Mouse (Mus musculus) megakaryocyte, embryonic 14.5 days (primary cell): ENCODE data around the gene Aatf. TPM values are rescaled to one million over a fixed set of nuclear protein-coding genes. Genes with fewer than 3 reads are reported as not detected.

Experiments used
- H3K27me3 ChIP-seq: replicated peaks from 2 replicates; pipeline ENCODE3; 2012; ENCODE audit warnings: inconsistent platforms
- H3K36me3 ChIP-seq: replicated peaks from 2 replicates; pipeline ENCODE3; 2012; ENCODE audit warnings: low read length, inconsistent platforms, mixed read lengths
- H3K4me1 ChIP-seq: 2 replicates; pipeline ENCODE4 v1.6.1; 2012; ENCODE audit warnings: inconsistent platforms
- H3K4me3 ChIP-seq: replicated peaks from 2 replicates; pipeline ENCODE3; 2012; ENCODE audit warnings: moderate library complexity, mild to moderate bottlenecking, inconsistent platforms
- H3K9me3 ChIP-seq: 2 replicates; pipeline ENCODE4 v1.6.1; 2012; ENCODE audit warnings: inconsistent platforms
- FLI1 ChIP-seq: IDR thresholded peaks from 2 replicates; pipeline ENCODE4 v1.6.1; 2012; ENCODE audit warnings: low read length, inconsistent platforms, mixed read lengths
- GATA1 ChIP-seq: IDR thresholded peaks from 3 replicates; pipeline ENCODE4 v1.6.1; 2012; ENCODE audit warnings: mixed read lengths, low read length, inconsistent platforms, borderline replicate concordance
- polyA plus RNA-seq: library from polyadenylated mRNA; stranded (reverse); fragments of >175 nt; gene quantifications from 2 replicates; pipeline ENCODE4 v1.2.3, GENCODE M21; 2012; ENCODE audit warnings: low replicate concordance; ENCODE audit not compliant: insufficient read depth

Aatf gene
- polyA plus RNA-seq, 1 experiment, result 13.5 TPM

DNA sequence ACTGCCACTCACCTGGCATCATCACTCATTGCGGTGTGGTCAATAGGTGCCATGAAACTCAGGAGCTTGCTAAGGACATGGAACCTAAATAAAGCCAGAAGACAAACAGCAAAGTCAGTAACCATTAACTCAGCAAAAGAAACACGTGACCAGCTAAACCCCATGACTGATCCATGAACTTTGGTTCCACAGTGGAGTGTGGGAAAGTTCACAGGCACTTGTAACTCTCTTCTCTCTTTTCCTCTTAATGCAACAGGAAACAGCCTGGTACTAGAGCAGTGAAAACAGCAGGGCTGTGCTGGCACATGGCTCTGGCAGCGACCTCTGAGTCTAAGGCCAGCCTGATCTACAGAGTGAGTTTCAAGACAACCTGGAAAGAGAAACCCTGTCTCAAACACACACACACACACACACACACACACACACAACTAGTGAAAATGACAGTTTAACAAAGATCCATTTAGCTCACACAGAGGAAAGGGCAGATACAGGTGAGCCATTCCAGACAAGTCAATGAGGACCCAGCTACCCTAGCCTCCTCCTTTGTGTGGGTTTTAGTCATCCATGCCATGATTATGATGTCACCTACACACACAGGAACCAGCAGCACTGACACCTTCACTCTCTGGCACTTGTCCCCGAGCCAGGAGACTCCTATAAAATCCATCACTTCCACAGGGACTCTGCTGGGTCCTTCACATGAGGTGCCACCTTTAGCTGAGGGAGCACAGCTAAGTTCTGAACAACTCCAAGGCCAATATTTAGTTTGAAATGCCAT, 70.6 kb downstream of the Aatf start:
- peaks cover 87% of the 10 kb centered on the region for H3K36me3 ChIP-seq

DNA sequence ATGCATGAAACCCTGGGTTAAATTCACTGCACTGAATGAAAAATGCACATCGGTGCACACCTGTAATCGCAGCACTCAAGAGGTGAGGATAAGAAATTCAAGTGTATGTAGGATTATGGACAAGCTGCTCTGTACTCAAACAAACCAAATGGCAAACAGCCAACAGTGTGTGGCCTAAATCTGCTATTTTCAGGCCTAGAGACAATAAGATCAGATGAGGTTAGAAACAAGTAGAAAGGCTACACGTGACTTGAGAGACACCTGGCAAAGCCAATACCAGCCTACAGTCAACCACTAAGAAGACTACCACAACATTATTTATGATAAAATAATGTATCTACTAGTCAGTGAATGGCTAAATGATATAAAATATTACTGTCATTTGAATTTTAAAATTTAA, 72.9 kb downstream of the Aatf start:
- Histone ChIP-seq H3K4me3 (no peak overlapping the region), H3K36me3 (peaks cover 87% of the 10 kb centered on the region), H3K4me1 (peaks cover 12% of the 10 kb centered on the region), H3K27me3 (no peaks in the 10 kb centered on the region), H3K9me3 (no peaks in the 10 kb centered on the region)
- TF ChIP-seq GATA1 (no peak), FLI1 (no peak)

More for the DNA sequence above, 70.6 kb downstream of the Aatf start:
- H3K4me1 ChIP-seq, result peaks cover 12% of the 10 kb centered on the region
- H3K9me3 ChIP-seq, result no peaks in the 10 kb centered on the region
- no peaks in the 10 kb centered on the region for H3K27me3 ChIP-seq
- TF ChIP-seq GATA1, result no peak
- no peak for TF ChIP-seq FLI1
- no peak overlapping the region for H3K4me3 ChIP-seq

DNA sequence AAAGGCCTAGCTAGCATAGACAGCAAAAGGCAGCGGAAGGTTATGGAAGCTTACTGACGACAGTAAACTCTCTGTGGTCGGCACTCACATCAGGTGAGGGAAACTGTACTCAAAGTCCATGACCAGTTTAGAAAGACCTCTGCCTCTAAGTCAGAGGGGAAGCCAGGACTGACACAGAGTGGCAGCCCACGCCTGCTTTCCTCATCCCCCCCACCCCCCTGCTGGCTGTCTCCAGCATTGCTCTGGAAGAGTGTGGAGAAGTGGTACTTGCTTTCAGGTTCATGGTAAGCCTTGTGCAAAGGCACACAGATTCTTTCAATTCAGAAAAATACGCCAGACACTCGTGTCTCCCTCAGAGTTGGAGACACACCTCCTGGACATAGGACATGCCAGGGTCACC, 78.4 kb downstream of the Aatf start:
- no peak overlapping the region for H3K4me3 ChIP-seq
- peaks cover 3% of the 10 kb centered on the region; the same call in 1 of the 2 replicates for H3K4me1 ChIP-seq
- H3K27me3 ChIP-seq, result no peaks in the 10 kb centered on the region
- no peaks in the 10 kb centered on the region for H3K9me3 ChIP-seq
- H3K36me3 ChIP-seq, result peaks cover 89% of the 10 kb centered on the region
- TF ChIP-seq FLI1 (no peak), GATA1 (no peak)

DNA sequence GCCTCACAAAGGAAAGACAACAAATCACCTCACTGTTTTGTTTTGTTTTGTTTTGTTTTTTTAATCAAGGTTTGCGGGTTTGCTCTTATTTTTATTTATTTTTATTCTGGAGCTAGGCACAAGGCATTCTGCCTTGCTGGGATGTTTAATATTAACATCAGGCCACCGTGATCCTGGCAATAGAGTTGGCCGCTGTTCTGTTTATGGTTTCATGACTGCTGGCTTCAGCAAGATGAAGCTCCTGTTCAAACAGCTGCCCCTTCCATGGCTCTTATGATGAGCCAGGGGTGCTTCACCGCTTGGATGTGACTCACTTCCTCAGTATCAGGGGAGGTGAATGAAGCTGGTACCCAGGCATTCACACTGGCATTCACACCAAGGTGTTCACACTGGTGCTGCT, 83.0 kb downstream of the Aatf start:
- Histone ChIP-seq H3K4me1 (no peaks in the 10 kb centered on the region), H3K36me3 (peaks cover 80% of the 10 kb centered on the region), H3K4me3 (no peak overlapping the region), H3K27me3 (no peaks in the 10 kb centered on the region), H3K9me3 (no peaks in the 10 kb centered on the region)
- TF ChIP-seq FLI1 (no peak), GATA1 (no peak)

DNA sequence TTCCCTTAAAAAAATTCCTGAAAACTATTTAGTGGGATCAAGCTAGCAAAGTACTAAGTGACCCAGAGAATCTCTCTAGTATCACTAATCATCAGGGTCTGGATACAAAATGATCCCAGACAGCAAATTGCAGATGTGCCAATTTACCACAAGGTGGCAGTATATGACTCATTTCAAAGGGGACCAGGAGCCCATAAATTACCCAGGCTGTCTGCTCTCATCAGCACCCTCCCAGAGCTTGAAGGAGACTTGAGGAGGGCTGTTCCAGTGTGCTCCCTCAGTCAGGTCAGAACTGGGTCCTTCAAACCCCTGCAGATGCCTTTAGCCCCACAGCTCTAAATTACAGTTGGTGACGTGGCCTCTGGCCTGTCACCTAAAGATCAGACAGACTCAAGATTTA, 83.7 kb downstream of the Aatf start:
- peaks cover 80% of the 10 kb centered on the region for H3K36me3 ChIP-seq

DNA sequence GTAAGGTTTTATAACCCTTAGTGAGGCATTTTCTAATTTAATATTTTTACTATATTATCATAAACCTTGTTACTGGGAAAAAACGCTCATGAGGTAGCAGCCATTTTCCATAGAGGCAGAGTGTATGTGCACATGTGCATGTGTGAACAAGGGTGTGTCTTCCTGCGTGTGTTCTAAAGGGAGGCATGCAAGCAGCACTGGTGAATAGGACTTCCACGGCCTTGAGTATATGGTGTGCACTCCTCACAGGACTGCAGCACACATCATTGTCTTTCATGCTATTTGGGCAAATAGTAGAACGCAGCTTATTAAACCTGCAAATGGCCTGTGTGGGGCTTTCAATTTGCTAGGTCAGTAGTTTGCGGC, 86.7 kb downstream of the Aatf start:
- Histone ChIP-seq H3K4me1 (no peaks in the 10 kb centered on the region), H3K9me3 (no peaks in the 10 kb centered on the region), H3K27me3 (no peaks in the 10 kb centered on the region), H3K4me3 (no peak overlapping the region), H3K36me3 (peaks cover 85% of the 10 kb centered on the region)
- TF ChIP-seq GATA1 (no peak), FLI1 (no peak)

More for the DNA sequence above, 83.7 kb downstream of the Aatf start:
- Histone ChIP-seq H3K27me3 (no peaks in the 10 kb centered on the region), H3K4me1 (no peaks in the 10 kb centered on the region), H3K9me3 (no peaks in the 10 kb centered on the region), H3K4me3 (no peak overlapping the region)
- no peak for TF ChIP-seq GATA1
- no peak for TF ChIP-seq FLI1

DNA sequence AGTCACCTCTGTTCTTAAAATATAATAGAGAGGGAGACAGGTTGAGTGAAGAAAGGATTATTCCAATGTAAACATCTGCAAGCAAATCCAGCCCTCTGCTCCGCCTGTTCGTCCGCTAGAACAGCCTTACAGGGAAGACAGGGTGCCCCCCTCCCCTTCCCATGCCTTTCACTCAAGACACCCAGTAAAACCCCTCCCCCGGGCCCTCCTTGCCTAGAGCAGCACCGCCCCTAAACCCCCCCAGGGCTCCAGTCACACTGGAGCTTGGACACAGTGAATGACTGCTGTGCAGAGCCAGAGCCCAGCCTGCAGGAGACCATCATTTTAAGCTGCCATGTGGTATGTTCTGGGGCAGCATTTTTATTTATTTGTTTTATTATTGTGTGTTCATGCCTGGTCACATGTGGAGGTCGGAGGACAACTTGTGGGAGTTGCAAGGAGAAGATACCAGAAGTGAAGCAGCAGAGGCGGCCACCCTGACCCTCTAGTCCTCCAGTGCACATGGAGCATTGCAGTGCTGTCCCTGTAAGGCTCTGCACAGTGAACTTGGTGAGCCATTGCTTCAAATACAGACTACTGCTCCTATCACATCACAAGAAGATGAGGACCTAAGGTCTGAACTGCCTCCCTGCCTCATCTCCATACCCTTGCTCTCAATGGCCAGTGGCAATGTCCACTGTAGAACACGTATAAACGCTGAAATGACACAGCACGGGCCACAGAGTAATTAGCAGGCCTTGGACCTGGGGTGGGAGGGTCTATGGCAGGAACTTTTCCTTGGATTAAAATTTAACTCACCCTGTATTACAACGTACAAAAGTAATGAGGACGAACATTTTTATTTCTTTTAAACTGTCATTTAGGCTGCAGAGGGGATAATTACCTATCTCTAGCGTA, 87.3 kb downstream of the Aatf start:
- Histone ChIP-seq H3K36me3 (peaks cover 81% of the 10 kb centered on the region), H3K27me3 (no peaks in the 10 kb centered on the region), H3K4me3 (no peak overlapping the region), H3K4me1 (no peaks in the 10 kb centered on the region), H3K9me3 (no peaks in the 10 kb centered on the region)
- no peak for TF ChIP-seq GATA1
- TF ChIP-seq FLI1, result no peak

DNA sequence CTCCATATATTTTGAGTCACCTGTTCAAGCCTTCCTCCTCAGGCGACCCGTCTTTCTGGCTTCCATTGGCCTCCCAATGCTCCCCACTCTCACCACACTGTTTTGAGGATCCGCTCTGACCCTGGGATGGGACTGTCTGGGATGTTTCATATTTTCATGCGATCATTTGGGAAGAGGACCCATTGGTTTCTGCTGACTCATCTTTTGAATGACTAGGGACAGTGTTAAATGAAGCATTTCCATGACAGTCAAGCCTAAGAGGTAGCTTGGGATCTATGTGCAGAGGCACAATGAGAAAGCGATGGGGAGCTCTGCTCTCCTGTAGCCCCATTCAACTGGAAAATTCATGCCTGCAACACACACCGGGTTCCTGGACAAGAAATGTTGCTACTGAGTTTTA, 92.5 kb downstream of the Aatf start:
- no peak overlapping the region for H3K4me3 ChIP-seq

DNA sequence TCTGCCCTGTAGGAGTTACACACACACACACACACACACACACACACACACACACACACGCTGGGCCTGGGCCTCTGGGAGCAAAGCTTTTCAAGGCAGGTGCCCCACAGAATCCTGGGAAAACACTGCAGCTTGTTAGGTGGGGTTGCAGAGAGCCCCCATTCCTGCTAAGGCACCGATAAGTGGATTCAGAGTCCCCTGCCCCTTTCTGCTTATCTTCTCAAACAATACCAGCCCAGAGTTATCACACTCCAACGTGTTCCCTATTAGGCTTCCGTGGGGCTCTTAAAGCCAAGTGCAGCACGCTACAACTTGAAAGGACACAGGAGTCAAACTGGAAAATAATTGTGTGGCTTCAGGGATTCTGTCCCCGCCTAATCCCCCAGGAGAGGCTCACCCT, 100.2 kb downstream of the Aatf start:
- Histone ChIP-seq H3K9me3 (no peaks in the 10 kb centered on the region), H3K27me3 (peaks cover 29% of the 10 kb centered on the region), H3K4me3 (no peak overlapping the region), H3K4me1 (peaks cover 7% of the 10 kb centered on the region; the same call in 1 of the 2 replicates), H3K36me3 (no peaks in the 10 kb centered on the region)
- TF ChIP-seq GATA1 (no peak), FLI1 (no peak)

More for the DNA sequence above, 92.5 kb downstream of the Aatf start:
- TF ChIP-seq GATA1 (no peak), FLI1 (no peak)
- Histone ChIP-seq H3K27me3 (peaks cover 3% of the 10 kb centered on the region), H3K4me1 (no peaks in the 10 kb centered on the region), H3K36me3 (peaks cover 44% of the 10 kb centered on the region), H3K9me3 (no peaks in the 10 kb centered on the region)

DNA sequence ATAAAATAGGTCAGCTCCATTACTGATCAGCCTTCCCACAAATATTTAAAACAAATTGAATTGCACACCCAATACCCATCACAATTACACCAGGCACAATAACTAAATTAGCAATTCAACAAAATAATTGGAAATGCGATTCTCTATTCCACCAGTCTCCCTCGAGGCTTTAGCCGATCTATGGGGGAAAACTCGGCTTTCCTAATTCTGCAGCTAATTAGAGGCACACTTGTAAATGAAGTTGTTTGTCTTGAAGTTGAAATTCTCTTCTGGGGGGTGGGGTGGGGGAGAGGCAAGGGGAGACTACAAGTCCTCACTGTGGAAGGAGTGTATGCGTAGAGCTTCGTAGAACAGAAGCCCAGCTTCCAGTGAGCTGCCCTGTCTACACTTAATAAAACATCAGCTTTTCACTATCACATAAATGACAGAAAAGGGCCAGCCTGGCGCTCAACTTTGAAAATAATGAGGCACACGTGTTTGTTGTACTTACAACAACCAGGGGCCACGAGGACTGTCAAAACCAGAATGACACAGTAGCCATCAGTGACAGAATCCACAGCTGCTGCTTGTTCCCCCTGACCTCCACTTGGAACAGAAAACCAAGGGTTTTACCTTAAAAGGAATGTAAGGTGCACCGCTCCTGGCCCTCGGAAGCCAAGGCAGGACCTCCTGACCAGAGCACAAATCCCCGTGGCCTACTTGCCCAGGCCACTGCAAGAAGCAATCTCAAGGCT, 101.0 kb downstream of the Aatf start:
- Histone ChIP-seq H3K4me3 (no peak overlapping the region), H3K4me1 (peaks cover 7% of the 10 kb centered on the region; the same call in 1 of the 2 replicates)
- TF ChIP-seq GATA1, result no peak
- no peak for TF ChIP-seq FLI1

More for the DNA sequence above, 101.0 kb downstream of the Aatf start:
- Histone ChIP-seq H3K9me3 (no peaks in the 10 kb centered on the region), H3K36me3 (no peaks in the 10 kb centered on the region), H3K27me3 (peaks cover 29% of the 10 kb centered on the region)
